Mouse (Mus musculus) c-Kit-positive CD71-positive TER-119-positive erythroid progenitor cells, embryonic 14.5 days (primary cell): ENCODE measurements around the gene Atp8a2.

Experiments
- DNase-seq: peaks from one replicate; pipeline ENCODE4 v3.0.0-alpha.2; 2013; ENCODE audit warnings: low spot score

The Atp8a2 gene

DNA sequence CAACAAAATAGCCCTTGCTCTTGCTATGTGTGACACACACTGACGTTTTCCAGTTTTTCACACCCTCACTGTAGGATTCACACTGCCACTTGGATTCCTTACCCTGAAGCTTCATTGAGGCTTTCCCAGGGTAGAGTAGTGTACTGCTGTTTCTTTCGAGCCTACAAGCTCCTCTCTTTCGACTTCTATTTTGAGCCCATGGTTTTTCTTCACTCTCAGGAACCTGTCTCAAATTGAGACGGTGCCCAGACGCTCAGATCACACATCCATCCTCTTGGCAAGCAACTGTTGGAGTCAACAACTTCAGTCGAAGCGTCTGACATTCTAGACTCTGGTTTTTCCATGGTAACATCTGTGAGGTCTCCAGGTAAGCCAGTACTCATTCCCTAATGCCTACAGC lies at the start of gene Atp8a2:
Gene Atp8a2, minus strand, starts transcription at position 296 of the 400 bp plus-strand sequence.
- no peak for DNase-seq

GRCm38 (mm10) chr14:60238551-60238950 lies 41.6 kb upstream of the Atp8a2 start:
- DNase-seq: no peak

DNA sequence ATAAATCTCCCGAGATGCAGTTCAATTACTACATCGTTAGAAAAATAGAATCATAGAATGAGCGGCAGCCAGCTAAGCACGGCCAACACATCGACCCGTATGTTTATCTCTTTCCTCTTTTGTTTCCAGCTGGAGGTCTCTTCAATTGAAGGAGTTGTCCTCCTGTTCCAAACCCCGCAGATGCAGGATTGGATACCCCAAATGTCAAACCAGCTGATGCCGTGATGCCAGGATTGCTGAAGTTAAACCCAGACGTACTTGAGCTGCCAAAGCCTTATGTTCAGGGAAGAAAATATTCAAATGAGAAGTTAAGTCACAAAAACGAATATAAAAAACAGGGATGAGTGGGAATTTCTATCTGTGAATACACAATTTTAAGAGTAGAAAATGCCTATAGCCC lies 22.9 kb upstream of the Atp8a2 start:
- no peak for DNase-seq

- DNase-seq: no peak
Observed at GRCm38 (mm10) chr14:60217616-60218015, 20.6 kb upstream of the Atp8a2 start.

GRCm38 (mm10) chr14:60216125-60216524 lies 19.1 kb upstream of the Atp8a2 start:
- no peak for DNase-seq

DNA sequence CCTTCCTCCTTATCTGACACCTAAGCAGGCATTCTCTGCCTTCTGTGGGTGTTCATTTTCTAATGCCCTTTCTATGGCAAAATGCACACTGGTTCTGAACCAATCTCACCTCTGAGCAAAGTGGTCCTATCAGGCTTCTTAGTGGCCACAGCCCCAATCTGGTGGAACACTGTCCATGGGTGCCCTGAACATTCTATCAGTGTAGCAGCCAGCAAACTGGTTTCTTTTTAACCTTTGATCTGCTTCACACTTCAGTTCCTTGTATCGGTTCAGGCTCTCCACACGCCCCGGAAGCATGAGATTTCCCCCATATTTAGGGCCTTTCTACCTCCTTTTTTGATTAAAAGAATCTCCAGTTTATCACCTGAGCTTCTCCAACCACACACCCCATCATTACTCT lies 18.0 kb upstream of the Atp8a2 start:
- DNase-seq: no peak

- no peak for DNase-seq
Observed at GRCm38 (mm10) chr14:60214040-60214439, 17.1 kb upstream of the Atp8a2 start.

- DNase-seq: no peak
Observed at GRCm38 (mm10) chr14:60209166-60209565, 12.2 kb upstream of the Atp8a2 start.

DNA sequence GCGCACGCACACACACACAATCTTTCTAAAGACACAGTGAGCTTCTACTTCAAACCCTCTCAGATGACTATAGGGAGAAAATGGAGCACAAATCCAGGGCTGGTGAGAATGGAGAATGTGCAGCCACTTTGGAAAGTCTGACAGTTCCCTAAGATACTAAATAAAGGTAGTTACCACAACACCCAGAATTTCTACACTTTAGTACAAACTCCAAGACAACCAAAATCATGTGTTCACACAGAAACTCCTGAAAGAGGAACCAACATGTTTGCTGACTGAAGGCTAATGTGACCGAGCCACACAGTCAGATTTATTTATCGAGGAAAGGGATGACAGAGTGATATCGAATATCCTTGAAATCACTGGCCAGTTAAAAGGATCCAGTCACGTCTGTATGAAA lies 8.0 kb upstream of the Atp8a2 start:
- no peak for DNase-seq

- no peak for DNase-seq
Observed at GRCm38 (mm10) chr14:60195999-60196398, 980 bp downstream of the Atp8a2 start.

DNA sequence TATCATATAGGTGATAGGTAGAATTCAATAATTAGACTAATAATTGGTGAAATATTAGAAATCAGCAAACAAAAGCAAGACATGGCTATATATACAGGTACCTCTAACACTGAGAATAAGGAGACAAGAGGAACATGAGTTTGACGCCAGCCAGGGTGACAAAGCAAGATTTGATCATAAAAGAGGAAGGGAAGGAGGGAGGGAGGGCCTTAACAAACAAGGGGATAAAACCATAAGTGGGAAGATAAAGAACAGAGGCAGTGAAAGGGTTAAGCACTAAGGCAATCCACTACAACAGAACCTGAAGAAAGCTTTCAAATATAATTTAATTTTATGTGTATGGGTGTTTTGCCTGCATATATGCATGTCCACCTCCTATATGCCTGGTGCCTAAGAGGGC lies 2.4 kb downstream of the Atp8a2 start:
- no peak for DNase-seq

DNA sequence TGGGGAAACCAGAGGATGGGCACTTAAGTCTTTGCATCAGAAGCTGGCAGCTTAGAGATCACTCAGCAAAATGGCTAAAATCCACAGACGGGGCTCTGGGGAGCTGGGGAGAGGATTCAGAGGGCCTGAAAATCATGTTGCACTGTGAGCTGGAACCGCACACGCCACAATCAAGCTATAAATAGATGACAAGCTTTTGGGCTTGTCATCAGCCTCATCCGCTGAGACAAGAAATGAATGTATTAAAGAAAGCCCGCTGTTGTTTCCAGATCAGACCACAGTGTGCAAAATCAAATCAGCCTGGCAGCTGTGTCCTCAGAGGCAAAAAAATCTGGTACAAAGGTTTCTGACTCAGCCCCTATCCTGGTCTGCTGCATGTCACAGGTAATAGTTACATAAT lies 7.2 kb downstream of the Atp8a2 start:
- DNase-seq: no peak

GRCm38 (mm10) chr14:60188201-60188825 lies 8.7 kb downstream of the Atp8a2 start:
- no peak for DNase-seq

DNA sequence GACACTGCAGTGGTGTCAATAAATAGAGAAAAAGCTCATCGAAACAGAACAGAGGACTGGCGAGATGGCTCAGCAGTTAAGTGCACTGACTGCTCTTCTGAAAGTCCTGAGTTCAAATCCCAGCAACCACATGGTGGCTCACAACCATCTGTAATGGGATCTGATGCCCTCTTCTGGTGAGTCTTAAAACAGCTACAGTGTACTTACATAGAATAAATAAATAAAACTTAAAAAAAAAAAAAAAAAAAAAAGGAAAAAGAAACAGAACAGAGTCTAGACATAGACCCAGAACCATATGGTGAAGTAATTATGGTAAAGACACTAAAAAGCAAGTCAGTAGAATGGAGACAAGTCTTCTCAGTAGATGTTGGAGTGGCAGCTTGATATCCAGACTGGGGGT lies 15.7 kb downstream of the Atp8a2 start:
- DNase-seq: no peak

DNA sequence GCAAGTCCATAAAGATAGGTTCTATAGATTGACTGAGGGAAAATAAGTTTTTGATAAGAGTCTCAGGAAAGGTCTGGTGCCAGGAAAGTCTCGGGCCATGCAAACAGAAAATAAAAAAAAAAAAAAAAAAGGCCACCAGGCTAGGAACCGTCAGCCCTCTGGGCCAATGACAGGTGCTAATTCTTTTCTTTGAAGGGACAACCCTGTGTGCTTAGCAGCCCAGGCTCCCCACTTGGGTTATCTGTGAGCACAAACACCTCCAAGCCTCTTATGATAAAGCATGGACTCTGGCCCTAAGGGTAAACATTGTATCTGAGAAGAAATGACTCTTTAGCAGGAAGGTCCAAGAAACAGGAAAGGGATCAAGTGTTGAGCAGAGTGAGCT lies 18.4 kb downstream of the Atp8a2 start:
- no peak for DNase-seq

- no peak for DNase-seq
Observed at GRCm38 (mm10) chr14:60177614-60178570, 19.1 kb downstream of the Atp8a2 start.

GRCm38 (mm10) chr14:60176891-60177613 lies 19.9 kb downstream of the Atp8a2 start:
- DNase-seq: no peak

- no peak for DNase-seq
Observed at GRCm38 (mm10) chr14:60176469-60176890, 20.5 kb downstream of the Atp8a2 start.

DNA sequence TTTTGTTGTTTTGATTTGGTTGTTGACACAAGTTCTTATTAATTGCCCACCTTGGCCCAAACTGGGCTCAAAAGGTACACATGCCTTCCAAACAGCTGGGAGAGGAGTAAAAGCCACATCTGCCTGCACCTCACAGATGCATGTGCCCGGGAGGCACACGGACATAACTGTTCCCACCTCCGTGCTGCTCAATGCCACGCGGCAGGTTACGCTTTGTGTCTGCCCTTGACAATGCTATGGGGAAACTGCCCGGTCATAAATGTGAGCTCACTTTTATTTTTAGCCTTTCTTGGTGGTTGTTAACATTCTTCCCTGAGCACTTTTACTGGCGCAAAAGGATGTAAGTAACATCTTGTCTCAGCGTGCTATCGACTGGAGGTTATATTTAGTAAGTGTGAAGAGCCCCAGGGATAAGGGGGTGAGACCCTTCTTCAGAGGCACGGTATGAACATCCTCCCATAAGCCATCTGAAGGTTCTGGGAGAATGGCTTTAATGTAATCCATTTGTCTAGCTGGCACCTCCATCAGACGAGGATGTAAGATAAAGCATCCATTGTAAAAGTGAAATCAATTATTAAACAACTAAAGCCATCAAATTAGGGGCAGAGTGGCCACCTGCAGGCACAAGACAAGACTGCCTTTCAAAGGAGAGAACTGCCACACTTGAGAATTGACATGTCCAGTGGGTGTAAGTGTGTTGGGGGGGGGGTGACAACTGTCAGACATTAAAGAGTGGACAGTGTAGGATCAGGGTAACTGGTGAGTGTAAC lies 24.5 kb downstream of the Atp8a2 start:
- no peak for DNase-seq

DNA sequence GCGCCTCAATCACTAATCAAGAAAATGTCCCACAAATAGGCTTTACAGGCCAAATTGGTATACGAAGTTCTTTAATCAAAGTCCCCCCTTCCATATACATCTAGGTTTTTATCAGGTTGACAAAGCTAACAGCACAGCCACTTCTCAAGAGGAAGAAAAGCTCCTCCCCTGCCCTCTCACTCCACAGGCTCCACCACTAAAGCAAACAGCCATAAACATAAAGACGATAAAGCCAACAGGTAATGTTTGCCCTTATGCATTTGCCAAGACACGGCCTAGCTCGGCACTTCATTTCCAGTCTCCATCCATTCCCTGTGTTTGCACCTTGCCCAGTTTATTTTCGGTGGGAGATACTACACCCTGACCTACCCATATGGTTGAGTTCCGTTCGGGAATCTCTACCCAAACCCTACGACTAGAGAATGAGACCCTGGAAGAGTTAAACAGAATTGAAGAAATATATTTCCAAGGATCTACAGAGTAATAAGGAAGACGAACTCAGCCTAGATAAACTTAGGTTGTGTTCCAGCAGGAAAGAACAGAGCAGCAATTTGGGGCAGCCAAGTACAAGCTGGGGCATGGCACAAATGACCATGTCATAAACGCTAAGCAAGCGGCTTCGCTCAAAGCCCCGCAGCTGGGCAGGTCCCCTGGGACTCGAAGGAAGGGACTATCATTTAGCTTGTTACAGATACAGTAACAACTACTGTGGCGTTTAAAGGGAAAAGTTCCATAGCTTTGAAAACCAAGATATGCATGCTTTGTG lies 26.0 kb downstream of the Atp8a2 start:
- no peak for DNase-seq

DNA sequence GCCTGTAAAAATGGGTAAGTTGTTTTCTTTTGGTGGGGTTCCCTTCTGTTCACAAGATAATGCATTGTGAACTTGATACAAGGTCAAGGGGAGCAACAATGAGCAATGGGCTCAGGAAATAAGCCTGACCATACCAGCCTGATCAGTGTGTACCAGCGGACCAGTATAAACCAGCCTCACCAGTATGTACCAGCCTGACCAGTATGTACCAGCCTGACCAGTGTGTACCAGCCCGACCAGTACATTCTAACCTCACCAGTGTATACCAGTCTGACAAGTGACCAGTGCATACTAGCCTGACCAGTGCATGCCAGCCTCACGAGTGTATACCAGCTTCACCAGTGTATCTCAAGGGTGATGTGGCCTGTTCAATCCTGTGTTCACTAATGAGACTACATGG lies 33.6 kb downstream of the Atp8a2 start:
- no peak for DNase-seq
